Mouse (Mus musculus): Measurements from ENCODE around the gene Rtkn. TPM values are rescaled to one million over a fixed set of nuclear protein-coding genes. Genes with fewer than 3 reads are reported as not detected.

Rtkn gene
- polyA plus RNA-seq, 1 experiment from 2014 or later, result 21.1 TPM

DNA sequence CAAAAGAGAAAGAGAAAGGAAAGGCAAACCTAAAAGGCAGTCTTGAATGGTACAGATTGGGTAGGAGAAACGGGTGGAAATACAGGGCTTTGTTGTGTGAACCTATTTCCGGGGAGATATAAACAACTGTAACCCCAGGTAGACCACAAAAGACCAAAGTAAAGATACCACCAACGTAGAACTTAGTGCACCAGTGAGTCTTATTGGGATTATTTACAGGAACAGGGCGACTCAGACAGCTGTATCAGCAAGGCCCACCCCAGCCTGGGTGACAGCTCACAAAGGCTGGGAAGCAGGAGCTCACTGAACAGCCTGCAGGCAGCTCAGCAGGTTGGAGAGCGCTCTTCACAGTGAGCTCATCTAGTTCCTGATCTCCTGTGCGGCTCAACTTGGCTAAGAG, 39.3 kb upstream of the Rtkn start:
- TF ChIP-seq CTCF (IDR thresholded peaks at IDR 0.05; ENCODE audit: low read depth), result no peak
- Histone ChIP-seq H3K4me1 (replicated peaks; ENCODE audit: control insufficient read depth, insufficient read depth, low read length) (no peaks in the 10 kb centered on the region), H3K9me3 (ENCODE audit: control insufficient read depth) (no peaks in the 10 kb centered on the region), H3K4me2 (replicated peaks; ENCODE audit: low read depth) (no peak overlapping the region), H3K36me3 (ENCODE audit: control insufficient read depth, insufficient read depth) (no peaks in the 10 kb centered on the region), H3K27ac (ENCODE audit: low read depth, low read length) (no peak overlapping the region), H3K27me3 (replicated peaks; ENCODE audit: control insufficient read depth, insufficient read depth, low read length) (no peaks in the 10 kb centered on the region), H3K9ac (ENCODE audit: low read depth, low read length) (no peak overlapping the region), H3K4me3 (ENCODE audit: low read depth, low read length) (no peak overlapping the region)
- no peak for ATAC-seq
- 57% methylated on average over 6 of the region's 6 CpGs for WGBS

DNA sequence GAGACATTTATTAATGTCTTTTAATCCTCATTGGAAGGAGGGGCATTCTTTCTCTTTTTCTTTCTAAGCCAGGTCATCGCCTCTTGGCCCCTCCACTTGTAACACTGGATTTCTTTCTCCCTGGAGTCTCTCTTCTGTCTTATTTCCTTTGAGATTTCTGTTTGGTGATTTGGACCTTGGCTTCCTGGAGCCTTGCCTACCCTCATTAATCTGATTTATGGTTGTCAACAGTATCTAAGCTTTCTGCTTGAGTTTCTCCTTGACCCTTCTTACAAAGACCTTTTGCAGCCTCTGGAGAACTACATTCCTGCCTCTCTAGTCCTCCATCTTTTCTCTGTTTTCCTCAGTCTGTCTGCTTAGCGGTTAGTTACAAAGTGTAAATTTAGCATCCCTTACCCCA, 36.9 kb upstream of the Rtkn start:
- Histone ChIP-seq H3K4me1 (replicated peaks; ENCODE audit: control insufficient read depth, insufficient read depth, low read length) (peaks cover 6% of the 10 kb centered on the region), H3K9ac (ENCODE audit: low read depth, low read length) (no peak overlapping the region), H3K4me2 (replicated peaks; ENCODE audit: low read depth) (no peak overlapping the region), H3K36me3 (ENCODE audit: control insufficient read depth, insufficient read depth) (no peaks in the 10 kb centered on the region), H3K4me3 (ENCODE audit: low read depth, low read length) (no peak overlapping the region), H3K27me3 (replicated peaks; ENCODE audit: control insufficient read depth, insufficient read depth, low read length) (no peaks in the 10 kb centered on the region), H3K9me3 (ENCODE audit: control insufficient read depth) (no peaks in the 10 kb centered on the region), H3K27ac (ENCODE audit: low read depth, low read length) (no peak overlapping the region)
- ATAC-seq, result no peak
- no peak for TF ChIP-seq CTCF (IDR thresholded peaks at IDR 0.05; ENCODE audit: low read depth)
- 51% methylated on average over 2 of the region's 2 CpGs for WGBS

GRCm38 (mm10) chr6:83101316-83101687, 34.0 kb upstream of the Rtkn start, which contains the start of the genes Ccdc142 and Gm42688:
Ccdc142 (plus strand) TSS chr6:83101601.
Gm42688 (plus strand) TSS chr6:83101617.
- no peaks in the 10 kb centered on the region for H3K9me3 ChIP-seq (ENCODE audit: control insufficient read depth)
- peak within 1 kb of the TSS; percentile 99 for H3K4me2 ChIP-seq (replicated peaks; ENCODE audit: low read depth)
- H3K4me3 ChIP-seq (ENCODE audit: low read depth, low read length), result peak within 1 kb of the TSS; percentile 76
- ATAC-seq, result peak; percentile 81
- under 1% methylated on average over 25 of the region's 25 CpGs for WGBS
- peak; percentile 80 for TF ChIP-seq CTCF (IDR thresholded peaks at IDR 0.05; ENCODE audit: low read depth)
- H3K9ac ChIP-seq (ENCODE audit: low read depth, low read length), result peak within 1 kb of the TSS; percentile 69
- peaks cover 6% of the 10 kb centered on the region for H3K4me1 ChIP-seq (replicated peaks; ENCODE audit: control insufficient read depth, insufficient read depth, low read length)
- H3K27me3 ChIP-seq (replicated peaks; ENCODE audit: control insufficient read depth, insufficient read depth, low read length), result no peaks in the 10 kb centered on the region
- peak within 1 kb of the TSS; percentile 81 for H3K27ac ChIP-seq (ENCODE audit: low read depth, low read length)
- H3K36me3 ChIP-seq (ENCODE audit: control insufficient read depth, insufficient read depth), result peaks cover 6% of the 10 kb centered on the region; the same call in 1 of the 2 replicates

- peak overlapping the region; percentile 69 for H3K9ac ChIP-seq (ENCODE audit: low read depth, low read length)
- ATAC-seq, result peak; percentile 81
- TF ChIP-seq CTCF (IDR thresholded peaks at IDR 0.05; ENCODE audit: low read depth), result peak; percentile 79
- peak overlapping the region; percentile 99 for H3K4me2 ChIP-seq (replicated peaks; ENCODE audit: low read depth)
- no peaks in the 10 kb centered on the region for H3K27me3 ChIP-seq (replicated peaks; ENCODE audit: control insufficient read depth, insufficient read depth, low read length)
- no peaks in the 10 kb centered on the region for H3K9me3 ChIP-seq (ENCODE audit: control insufficient read depth)
- peaks cover 6% of the 10 kb centered on the region for H3K4me1 ChIP-seq (replicated peaks; ENCODE audit: control insufficient read depth, insufficient read depth, low read length)
- peaks cover 10% of the 10 kb centered on the region; the same call in 1 of the 2 replicates for H3K36me3 ChIP-seq (ENCODE audit: control insufficient read depth, insufficient read depth)
- peak overlapping the region; percentile 76 for H3K4me3 ChIP-seq (ENCODE audit: low read depth, low read length)
- peak overlapping the region; percentile 81 for H3K27ac ChIP-seq (ENCODE audit: low read depth, low read length)
- under 1% methylated on average over 72 of the region's 74 CpGs for WGBS
Observed at GRCm38 (mm10) chr6:83101688-83102556, 33.3 kb upstream of the Rtkn start.

DNA sequence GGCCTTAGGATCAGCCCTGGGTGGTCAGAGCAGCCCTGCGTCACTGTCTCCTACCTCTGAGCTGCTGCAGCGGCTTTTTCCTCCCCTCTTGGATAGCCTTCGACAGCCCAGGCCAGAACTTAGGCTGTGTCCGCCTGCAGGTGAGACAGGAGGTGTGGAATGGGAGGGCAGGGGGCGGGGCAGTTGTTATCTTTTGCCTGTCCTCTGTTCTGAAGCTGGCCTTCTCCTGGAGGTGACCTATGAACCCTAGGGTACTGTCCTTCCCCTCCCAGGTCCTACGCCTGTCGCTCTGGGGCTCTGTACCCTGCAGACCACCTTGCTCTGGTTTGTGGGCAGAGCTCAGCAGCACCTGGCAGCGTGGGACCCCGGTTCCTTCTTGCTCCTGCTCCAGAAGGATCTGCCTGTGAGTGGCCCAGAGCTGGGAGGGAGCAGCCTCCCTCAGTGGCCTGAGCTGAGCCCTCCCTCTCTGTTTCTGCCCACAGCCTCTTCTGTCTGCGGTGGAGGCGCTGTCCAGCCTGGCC, 32.1 kb upstream of the Rtkn start:
- peak overlapping the region; percentile 99 for H3K4me2 ChIP-seq (replicated peaks; ENCODE audit: low read depth)
- no peaks in the 10 kb centered on the region for H3K9me3 ChIP-seq (ENCODE audit: control insufficient read depth)
- H3K4me3 ChIP-seq (ENCODE audit: low read depth, low read length), result 0 out of 2 replicates have a peak overlapping the region, but pooled peaks have one; percentile 76
- WGBS, result 44% methylated on average over 11 of the region's 11 CpGs
- peaks cover 9% of the 10 kb centered on the region for H3K4me1 ChIP-seq (replicated peaks; ENCODE audit: control insufficient read depth, insufficient read depth, low read length)
- peaks cover 11% of the 10 kb centered on the region; the same call in 1 of the 2 replicates for H3K36me3 ChIP-seq (ENCODE audit: control insufficient read depth, insufficient read depth)
- no peak overlapping the region for H3K27ac ChIP-seq (ENCODE audit: low read depth, low read length)
- H3K9ac ChIP-seq (ENCODE audit: low read depth, low read length), result no peak overlapping the region
- TF ChIP-seq CTCF (IDR thresholded peaks at IDR 0.05; ENCODE audit: low read depth), result peak; percentile 33
- H3K27me3 ChIP-seq (replicated peaks; ENCODE audit: control insufficient read depth, insufficient read depth, low read length), result no peaks in the 10 kb centered on the region
- no peak for ATAC-seq

DNA sequence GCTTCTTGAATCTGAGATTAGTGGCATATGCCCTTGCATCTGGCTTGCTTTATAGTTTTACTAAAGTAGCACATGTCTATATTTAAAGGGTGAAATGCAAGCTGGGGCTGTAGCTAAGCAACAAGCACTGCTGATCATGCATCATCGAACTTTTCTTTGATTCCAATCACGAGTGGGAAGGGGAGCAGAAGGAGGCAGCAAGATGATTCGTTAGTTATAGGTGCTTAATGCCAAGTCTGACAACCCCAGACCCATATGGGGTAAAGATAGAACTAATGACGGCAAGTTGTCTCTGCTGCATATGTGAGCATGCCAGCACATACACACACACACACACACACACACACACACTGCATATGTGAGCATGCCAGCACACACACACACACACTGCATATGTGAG, 31.1 kb upstream of the Rtkn start:
- no peaks in the 10 kb centered on the region for H3K9me3 ChIP-seq (ENCODE audit: control insufficient read depth)
- peaks cover 9% of the 10 kb centered on the region for H3K4me1 ChIP-seq (replicated peaks; ENCODE audit: control insufficient read depth, insufficient read depth, low read length)
- ATAC-seq, result no peak
- no peak for TF ChIP-seq CTCF (IDR thresholded peaks at IDR 0.05; ENCODE audit: low read depth)
- H3K27ac ChIP-seq (ENCODE audit: low read depth, low read length), result no peak overlapping the region
- H3K27me3 ChIP-seq (replicated peaks; ENCODE audit: control insufficient read depth, insufficient read depth, low read length), result no peaks in the 10 kb centered on the region
- H3K36me3 ChIP-seq (ENCODE audit: control insufficient read depth, insufficient read depth), result peaks cover 11% of the 10 kb centered on the region; the same call in 1 of the 2 replicates
- 82% methylated on average over 4 of the region's 4 CpGs for WGBS
- H3K4me3 ChIP-seq (ENCODE audit: low read depth, low read length), result no peak overlapping the region
- no peak overlapping the region for H3K4me2 ChIP-seq (replicated peaks; ENCODE audit: low read depth)
- no peak overlapping the region for H3K9ac ChIP-seq (ENCODE audit: low read depth, low read length)

Data from intestine, postnatal 0 days (tissue).